Mouse (Mus musculus): Measurements from ENCODE around the gene Olfr921. TPM values are rescaled to one million over a fixed set of nuclear protein-coding genes. Genes with fewer than 3 reads are reported as not detected.

Gene Olfr921
- not detected for total RNA-seq (2021)

DNA sequence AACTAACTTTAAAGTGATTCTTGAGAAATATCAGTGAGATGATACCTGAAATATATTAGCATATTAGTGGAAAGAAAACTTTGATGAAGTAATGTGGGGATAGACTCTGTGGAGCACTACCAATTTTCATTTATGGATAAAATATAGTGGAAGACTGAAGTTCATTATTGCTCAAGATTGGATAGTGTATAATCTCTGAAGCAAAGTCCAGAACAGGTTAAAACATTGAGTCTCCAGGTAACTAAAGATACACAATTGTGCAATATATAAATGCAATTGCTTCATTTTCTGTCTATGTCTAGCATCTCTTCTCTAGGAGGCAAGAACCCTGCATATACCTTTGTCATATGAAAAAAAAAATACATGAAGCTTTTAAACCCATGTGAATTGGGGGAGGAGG lies at the start of gene Olfr921:
Gene Olfr921, plus strand, starts transcription at position 301 of the 400 bp plus-strand sequence.
- intact Hi-C loops (cut with DNase I): no loop called here
- no peak for DNase-seq

DNA sequence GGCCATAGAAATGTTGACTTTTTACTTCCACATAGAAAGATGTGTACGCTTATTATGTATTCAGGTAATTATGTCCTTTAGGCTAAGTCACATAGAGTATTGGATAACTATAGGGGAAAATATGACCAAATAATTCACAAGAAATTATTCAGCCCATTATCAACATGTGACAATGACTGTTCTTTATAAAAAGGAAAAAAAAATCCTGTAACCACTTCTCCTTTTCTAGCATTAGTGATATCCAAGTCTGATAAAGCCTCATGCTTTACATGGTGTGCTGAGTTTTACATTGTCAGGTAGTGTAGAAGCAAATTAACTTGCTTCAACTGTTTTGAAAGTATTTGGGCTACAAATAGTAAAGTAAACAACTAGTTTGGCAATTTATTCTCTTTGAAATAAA lies 48.8 kb upstream of the Olfr921 start:
- intact Hi-C loops (cut with DNase I): no loop called here

DNA sequence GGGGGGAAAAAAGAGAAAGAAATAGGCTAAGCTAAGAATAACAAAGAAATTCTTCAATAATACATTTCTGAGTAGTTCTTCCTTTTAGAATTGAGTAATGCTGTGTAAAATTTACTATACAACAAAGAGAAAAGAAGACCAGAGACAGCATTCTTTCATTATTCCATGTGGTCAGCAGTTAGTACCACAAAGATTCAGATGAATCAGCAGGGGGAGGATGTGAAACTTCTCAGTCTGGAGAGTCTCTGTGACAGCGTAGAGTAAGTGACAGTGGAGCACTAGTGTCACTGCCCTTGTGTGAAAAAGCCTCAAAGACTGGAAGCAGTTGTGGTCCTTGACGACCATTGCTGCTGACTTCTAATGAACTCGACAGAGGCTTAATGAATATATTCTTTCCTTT lies 44.6 kb upstream of the Olfr921 start:
- intact Hi-C loops (cut with DNase I): no loop called here

More for the DNA sequence above, 48.8 kb upstream of the Olfr921 start:
- DNase-seq: no peak

DNA sequence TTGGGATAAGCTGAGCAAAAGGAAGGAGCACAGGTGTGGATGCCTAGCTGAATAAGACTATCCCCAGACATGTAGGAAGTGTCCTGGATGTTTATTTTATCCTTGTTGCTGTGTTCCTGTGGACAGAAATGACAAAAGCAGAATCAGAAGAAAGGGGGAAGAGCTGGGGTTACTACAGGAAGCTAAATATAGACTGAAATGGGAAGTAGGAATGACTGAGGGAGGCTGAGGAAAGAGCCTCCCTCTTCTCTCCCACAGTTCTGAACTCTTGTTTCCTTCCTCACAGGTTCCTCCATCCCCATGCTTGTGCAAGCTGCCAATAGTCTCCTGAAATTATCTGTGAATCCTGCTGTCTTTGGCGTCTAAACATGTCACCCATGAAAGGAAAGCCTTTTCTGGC lies 31.5 kb upstream of the Olfr921 start:
- DNase-seq: no peak
- intact Hi-C loops (cut with DNase I): no loop called here

More for the DNA sequence above, 44.6 kb upstream of the Olfr921 start:
- DNase-seq: no peak

DNA sequence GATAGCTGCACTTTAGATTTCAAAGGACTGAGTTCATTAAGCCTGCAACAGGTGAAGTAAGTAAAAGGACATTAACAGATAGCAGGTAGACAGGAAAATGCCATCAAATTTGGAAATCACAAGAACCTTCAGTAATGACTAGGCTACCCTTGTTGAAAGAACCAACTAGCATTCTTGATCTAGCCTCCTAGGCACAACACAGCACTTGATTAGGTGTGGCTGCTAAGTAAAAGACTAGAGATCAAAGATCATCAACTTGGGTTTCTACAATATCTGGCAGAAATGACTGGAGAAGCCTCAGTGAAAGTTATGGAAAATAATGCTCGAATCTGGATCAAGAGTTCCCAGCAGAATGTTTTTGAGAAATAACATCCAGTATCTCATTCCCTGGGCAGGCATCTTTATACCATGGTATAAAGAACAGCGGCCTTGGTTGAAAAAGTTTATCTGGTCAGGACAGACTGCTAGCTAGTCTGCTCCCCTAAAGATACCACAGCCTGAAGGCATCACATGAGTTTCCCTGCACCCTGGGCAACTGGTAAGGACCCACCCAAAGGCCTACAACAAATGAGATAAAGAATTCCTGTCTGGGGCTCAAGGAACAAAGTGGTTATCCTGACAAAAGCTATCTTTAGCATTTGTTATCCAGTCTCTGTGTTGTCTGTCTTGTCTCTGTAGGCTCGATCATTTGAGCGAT lies 28.1 kb upstream of the Olfr921 start:
- no peak for DNase-seq
- intact Hi-C loops (cut with DNase I): no loop called here

DNA sequence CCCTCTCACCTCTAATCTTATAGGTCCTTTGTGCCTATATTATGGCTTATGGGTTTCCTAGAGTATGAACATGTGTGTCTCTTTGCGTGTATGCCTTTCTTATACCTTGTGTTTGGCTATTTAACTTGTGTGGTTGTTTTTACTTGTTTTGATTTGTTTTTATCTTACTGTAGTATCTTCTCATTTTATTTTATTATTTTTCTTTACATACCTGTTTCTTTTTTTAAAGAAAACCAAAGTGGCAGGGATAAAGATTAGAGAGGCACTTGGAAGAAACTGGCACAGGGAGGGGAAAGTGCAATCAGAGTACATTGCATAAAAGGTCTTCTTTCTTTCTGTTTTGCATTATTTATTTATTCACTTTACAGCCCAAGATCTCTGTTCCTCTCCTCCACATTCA lies 20.9 kb upstream of the Olfr921 start, which contains the start of gene Olfr920:
Gene Olfr920, plus strand, starts transcription at position 301 of the 400 bp plus-strand sequence.
- no peak for DNase-seq
- intact Hi-C loops (cut with DNase I): no loop called here

DNA sequence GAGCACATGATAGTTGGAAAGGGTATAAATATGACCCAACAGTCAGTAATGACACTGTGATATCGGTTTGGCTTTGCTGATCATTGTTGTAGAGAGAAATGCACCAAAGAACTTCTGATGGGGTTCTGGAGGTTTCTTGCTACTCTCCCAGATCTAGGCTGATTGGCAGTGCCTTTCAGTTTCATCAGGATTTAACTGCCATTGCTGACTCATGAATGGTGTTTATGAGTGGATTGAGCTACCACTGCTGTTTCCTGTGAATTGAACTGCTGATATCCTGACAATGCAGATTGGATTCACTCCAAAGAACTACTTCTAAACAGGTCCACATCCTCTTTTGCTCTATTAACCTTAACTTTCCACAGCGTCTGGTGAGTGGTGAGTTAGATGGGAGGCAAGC lies 19.8 kb downstream of the Olfr921 start:
- intact Hi-C loops (cut with DNase I): no loop called here

DNA sequence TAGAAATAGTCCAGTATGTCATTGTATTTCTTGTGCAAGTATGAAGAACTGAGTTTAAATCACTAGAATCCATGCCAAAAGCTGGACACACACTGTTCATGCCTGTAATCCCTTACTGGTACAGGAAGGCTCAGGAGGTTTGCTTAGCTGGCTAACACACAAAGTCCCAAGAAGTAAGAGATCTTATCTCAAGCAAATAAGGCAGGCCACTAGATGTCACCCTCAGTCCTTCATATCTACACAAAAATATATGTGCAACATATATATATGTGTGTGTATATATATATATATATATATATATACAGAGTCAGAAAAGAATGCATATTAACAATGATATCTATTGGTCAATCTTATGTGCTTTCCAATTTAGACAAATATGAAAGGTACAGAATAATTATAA lies 32.8 kb downstream of the Olfr921 start:
- intact Hi-C loops (cut with DNase I): no loop called here
- no peak for DNase-seq

More for the DNA sequence above, 19.8 kb downstream of the Olfr921 start:
- no peak for DNase-seq

DNA sequence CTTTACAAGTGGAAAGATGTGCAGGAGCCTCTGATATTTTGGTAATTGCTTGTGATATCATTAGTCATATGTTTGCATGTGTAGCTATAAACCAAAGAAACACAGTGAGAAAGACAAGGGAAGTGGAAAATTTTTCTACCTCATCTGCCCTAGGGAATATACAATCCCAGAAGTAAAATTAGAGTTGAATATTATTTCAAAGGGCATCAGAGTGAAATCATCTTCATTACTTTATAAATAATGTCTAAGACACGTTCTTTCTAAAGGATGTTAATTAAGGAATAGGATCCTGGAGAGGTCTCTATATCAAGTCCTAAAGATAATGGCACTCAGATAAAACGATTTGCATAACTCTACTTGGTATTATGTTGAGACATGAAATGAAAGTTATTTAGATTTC lies 41.4 kb downstream of the Olfr921 start, which contains the start of gene Olfr922:
Gene Olfr922, plus strand, starts transcription at position 301 of the 400 bp plus-strand sequence.
- no peak for DNase-seq
- intact Hi-C loops (cut with DNase I): no loop called here

DNA sequence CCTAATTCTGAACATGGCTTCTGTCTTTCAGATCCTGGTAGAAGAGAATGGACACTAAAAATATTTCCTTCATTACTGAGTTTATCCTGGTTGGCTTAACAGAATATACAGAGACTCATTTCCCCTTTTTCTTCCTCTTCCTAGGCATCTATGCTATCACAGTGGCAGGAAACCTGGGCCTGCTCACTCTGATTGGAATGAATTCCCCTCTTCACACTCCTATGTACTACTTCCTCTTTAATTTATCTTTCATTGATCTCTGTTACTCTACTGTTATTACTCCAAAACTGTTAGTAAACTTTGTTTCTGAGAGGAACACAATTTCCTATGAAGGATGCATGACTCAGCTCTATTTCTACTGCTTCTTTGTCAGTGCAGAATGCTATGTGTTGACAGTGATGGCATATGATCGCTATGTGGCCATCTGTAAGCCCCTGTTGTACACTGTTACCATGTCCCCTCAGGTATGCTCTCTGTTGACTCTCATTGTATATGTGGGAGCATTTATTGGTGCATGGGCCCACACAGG lies 42.7 kb downstream of the Olfr921 start:
- no peak for DNase-seq
- intact Hi-C loops (cut with DNase I): no loop called here

DNA sequence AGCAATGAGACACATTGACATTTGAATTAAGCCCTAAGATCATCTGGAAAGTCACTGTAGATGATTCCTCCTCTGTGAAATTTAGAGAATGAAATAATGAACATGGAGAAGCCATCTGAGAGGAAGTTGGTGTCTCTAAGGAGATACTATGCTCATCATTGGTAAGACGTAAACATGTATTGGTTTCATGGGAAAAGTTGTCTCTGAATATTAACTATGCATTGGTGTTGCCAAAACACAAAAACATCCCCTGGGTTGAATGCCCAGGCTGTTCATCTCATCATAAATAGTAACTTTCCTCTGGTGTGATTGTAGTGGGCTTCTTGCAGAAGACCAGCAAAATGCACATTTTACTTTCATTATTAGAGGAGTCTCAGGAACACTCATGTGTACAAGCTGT lies 53.4 kb downstream of the Olfr921 start, which contains the start of gene Olfr923:
Gene Olfr923, plus strand, starts transcription at position 301 of the 400 bp plus-strand sequence.
- intact Hi-C loops (cut with DNase I): no loop called here
- no peak for DNase-seq

Other genes with a start within 250 kb of the Olfr921 start
- not detected for gene Olfr910, start 235.2 kb upstream of the Olfr921 start, total RNA-seq (2021)
- gene Olfr912, start 192.9 kb upstream of the Olfr921 start, total RNA-seq (2021): not detected
- gene Olfr913, start 180.3 kb upstream of the Olfr921 start, total RNA-seq (2021): not detected
- not detected for gene Olfr914, start 168.0 kb upstream of the Olfr921 start, total RNA-seq (2021)
- not detected for gene Olfr916, start 113.2 kb upstream of the Olfr921 start, total RNA-seq (2021)
- not detected for gene Olfr917, start 107.2 kb upstream of the Olfr921 start, total RNA-seq (2021)
- gene Olfr918, start 98.5 kb upstream of the Olfr921 start, total RNA-seq (2021): not detected
- not detected for gene Olfr919, start 69.4 kb upstream of the Olfr921 start, total RNA-seq (2021)
- 10 to 100 TPM; 29.9 to 34.3 TPM for gene Vwa5a, start 54.8 kb upstream of the Olfr921 start, total RNA-seq (2021)
- gene Olfr920, start 20.8 kb upstream of the Olfr921 start, total RNA-seq (2021): under 1 TPM; 0.07 to 0.12 TPM
- not detected for gene Olfr922, start 41.5 kb downstream of the Olfr921 start, total RNA-seq (2021)
- gene Olfr923, start 53.5 kb downstream of the Olfr921 start, total RNA-seq (2021): not detected
- not detected for gene Olfr924, start 71.4 kb downstream of the Olfr921 start, total RNA-seq (2021)
- gene Olfr26, start 82.0 kb downstream of the Olfr921 start, total RNA-seq (2021): not detected
- gene Olfr926, start 104.1 kb downstream of the Olfr921 start, total RNA-seq (2021): not detected
- not detected for gene Olfr930, start 156.7 kb downstream of the Olfr921 start, total RNA-seq (2021)
- not detected for gene Olfr933, start 199.2 kb downstream of the Olfr921 start, total RNA-seq (2021)
- gene Olfr934, start 215.2 kb downstream of the Olfr921 start, total RNA-seq (2021): not detected
- not detected for gene Olfr935, start 226.6 kb downstream of the Olfr921 start, total RNA-seq (2021)